9 mouse cellular contexts compared by ENCODE assay signal in genomic region chr19:12499485-12499884, GRCm38 (mm10). TPM values are rescaled to one million over a fixed set of nuclear protein-coding genes. Genes with fewer than 3 reads are reported as not detected.
A peak's percentile ranks its signal among the peaks of the same experiment; 100 is the strongest.
DNase-seq lines count a peak whose midpoint lies in the region; ATAC-seq and TF ChIP-seq lines count a peak whose summit lies in the region.
"Had no signal": no experiment of that assay in that cellular context is flagged by ENCODE, and none has a peak within 500 bp of the region (broad histone marks: within the 10 kb centered on the region; RNA-seq: fewer than 3 reads in every experiment).

No protein-coding gene starts in this region.

- no peak for ATAC-seq in kidney, embryonic 15.5 days (replicated peaks; ENCODE audit: low FRiP score)
- ATAC-seq in hindbrain, embryonic 12.5 days (ENCODE audit: low FRiP score), result no peak
- no peak for ATAC-seq in midbrain, postnatal 0 days (ENCODE audit: low FRiP score)

- no peaks in the 10 kb centered on the region for H3K36me3 ChIP-seq in kidney, embryonic 15.5 days
- H3K36me3 ChIP-seq in hindbrain, embryonic 12.5 days, result peaks cover 3% of the 10 kb centered on the region; the same call in 1 of the 2 replicates
- H3K36me3 ChIP-seq in midbrain, postnatal 0 days (ENCODE audit: insufficient read depth, low read length), result peaks cover 5% of the 10 kb centered on the region; the same call in 1 of the 2 replicates

- DNase-seq in kidney, postnatal 4 days, result no peak
- no peak for DNase-seq in midbrain, postnatal 0 days (ENCODE audit: low spot score)
- DNase-seq in gastrocnemius, postnatal 14 days, result no peak
- no peak for DNase-seq in frontal cortex, postnatal 10 days (ENCODE audit: low spot score in 2 of 2)
- no peak for DNase-seq in right cerebral cortex, postnatal 10 days (ENCODE audit: low spot score in 2 of 2)

- TF ChIP-seq CTCF in midbrain, postnatal 0 days (IDR thresholded peaks at IDR 0.05), result no peak

- intact Hi-C loops in gastrocnemius, postnatal 14 days (cut with DNase I; ENCODE audit: low total_unique reads), result no loop called here

- H3K4me3 ChIP-seq in kidney, embryonic 15.5 days (replicated peaks), result peak overlapping the region; percentile 72
- H3K4me3 ChIP-seq in brown adipose tissue, adult 24 weeks (ENCODE audit: insufficient read depth, low read depth, low read length), result peak overlapping the region; percentile 61
- peak overlapping the region; percentile 82 for H3K4me3 ChIP-seq in hindbrain, embryonic 12.5 days
- H3K4me3 ChIP-seq in midbrain, postnatal 0 days (ENCODE audit: low read depth, low read length), result peak overlapping the region; percentile 99

- H3K9ac ChIP-seq in kidney, embryonic 15.5 days, result no peak overlapping the region
- H3K9ac ChIP-seq in hindbrain, embryonic 12.5 days, result peak overlapping the region; percentile 91
- H3K9ac ChIP-seq in midbrain, postnatal 0 days (replicated peaks; ENCODE audit: low read length, poor library complexity, severe bottlenecking), result peak overlapping the region; percentile 94
- H3K9ac ChIP-seq: liver, embryonic 14.5 days had no signal

- peaks cover 13% of the 10 kb centered on the region for H3K4me1 ChIP-seq in kidney, embryonic 15.5 days
- peaks cover 3% of the 10 kb centered on the region; the same call in 1 of the 2 replicates for H3K4me1 ChIP-seq in brown adipose tissue, adult 24 weeks (ENCODE audit: control insufficient read depth, insufficient read depth, insufficient read length, low read length)
- peaks cover 41% of the 10 kb centered on the region for H3K4me1 ChIP-seq in hindbrain, embryonic 12.5 days
- peaks cover 11% of the 10 kb centered on the region; the same call in 1 of the 2 replicates for H3K4me1 ChIP-seq in midbrain, postnatal 0 days (ENCODE audit: insufficient read depth, low read length)

- no peak overlapping the region for H3K27ac ChIP-seq in kidney, embryonic 15.5 days
- H3K27ac ChIP-seq in brown adipose tissue, adult 24 weeks (replicated peaks; ENCODE audit: low read depth, low read length), result no peak overlapping the region
- H3K27ac ChIP-seq in hindbrain, embryonic 12.5 days, result peak overlapping the region; percentile 94
- peak overlapping the region; percentile 95 for H3K27ac ChIP-seq in midbrain, postnatal 0 days (ENCODE audit: low read depth, low read length)
- H3K27ac ChIP-seq: liver, embryonic 14.5 days had no signal

- peak overlapping the region; percentile 89 for H3K4me2 ChIP-seq in kidney, embryonic 15.5 days
- peak overlapping the region; percentile 64 for H3K4me2 ChIP-seq in hindbrain, embryonic 12.5 days (replicated peaks)
- H3K4me2 ChIP-seq in midbrain, postnatal 0 days (ENCODE audit: low read depth, low read length, poor library complexity, severe bottlenecking), result peak overlapping the region; percentile 87

- 18% methylated on average over 2 of the region's 2 CpGs for WGBS in kidney, embryonic 15.5 days
- 5% methylated on average over 2 of the region's 2 CpGs for WGBS in hindbrain, embryonic 12.5 days
- WGBS in midbrain, postnatal 0 days, result 6% methylated on average over 2 of the region's 2 CpGs

- 0 out of 2 replicates have a peak, but pooled peaks cover 6% of the 10 kb centered on the region for H3K27me3 ChIP-seq in kidney, embryonic 15.5 days
- H3K27me3 ChIP-seq in hindbrain, embryonic 12.5 days, result no peaks in the 10 kb centered on the region
- H3K27me3 ChIP-seq in midbrain, postnatal 0 days (ENCODE audit: insufficient read depth, low read length), result no peaks in the 10 kb centered on the region

- no peaks in the 10 kb centered on the region for H3K9me3 ChIP-seq in kidney, embryonic 15.5 days (replicated peaks)
- H3K9me3 ChIP-seq in hindbrain, embryonic 12.5 days (replicated peaks), result no peaks in the 10 kb centered on the region
- no peaks in the 10 kb centered on the region for H3K9me3 ChIP-seq in midbrain, postnatal 0 days (ENCODE audit: low read length)

RNA-seq across cellular contexts. Expression of gene Dtx4, which starts 1.8 kb away (rescaled TPM):
- polyA plus RNA-seq in kidney, embryonic 15.5 days (2015; fragmentation: Nextera tagmentation; extraction: Ambion mirVana), result 6.2 and 6.7 TPM in 2 replicates
- polyA plus RNA-seq in brown adipose tissue, adult 24 weeks (2012; ENCODE audit: insufficient read depth, insufficient read length, missing spikeins), result 8.0 and 8.5 TPM in 2 replicates
- polyA plus RNA-seq in hindbrain, embryonic 12.5 days (2016; fragmentation: Nextera tagmentation; extraction: Ambion mirVana), result 56.7 and 58.6 TPM in 2 replicates
- 57.5 and 63.1 TPM in 2 replicates for total RNA-seq in midbrain, postnatal 0 days (2014; rRNA removed)
- 24.3 and 26.3 TPM in 2 replicates for polyA plus RNA-seq in midbrain, postnatal 0 days (2015; fragmentation: Nextera tagmentation; extraction: Ambion mirVana)
- 10 to 100 TPM; 10.1 to 14.1 TPM for total RNA-seq in gastrocnemius, postnatal 14 days (2021)

RNA-seq across cellular contexts. Expression of gene Mpeg1, which starts 38.9 kb away (rescaled TPM):
- 0.57 and 0.62 TPM in 2 replicates for polyA plus RNA-seq in kidney, embryonic 15.5 days (2015; fragmentation: Nextera tagmentation; extraction: Ambion mirVana)
- polyA plus RNA-seq in brown adipose tissue, adult 24 weeks (2012; ENCODE audit: insufficient read depth, insufficient read length, missing spikeins), result 6.3 and 7.9 TPM in 2 replicates
- polyA plus RNA-seq in hindbrain, embryonic 12.5 days (2016; fragmentation: Nextera tagmentation; extraction: Ambion mirVana), result 0.70 and 0.75 TPM in 2 replicates
- 2.7 and 4.2 TPM in 2 replicates for total RNA-seq in midbrain, postnatal 0 days (2014; rRNA removed)
- polyA plus RNA-seq in midbrain, postnatal 0 days (2015; fragmentation: Nextera tagmentation; extraction: Ambion mirVana), result 0.83 and 0.88 TPM in 2 replicates
- total RNA-seq in gastrocnemius, postnatal 14 days (2021), result 1 to 10 TPM; 1.5 to 1.6 TPM

RNA-seq across cellular contexts. Expression of gene Fam111a, which starts 46.1 kb away (rescaled TPM):
- polyA plus RNA-seq in kidney, embryonic 15.5 days (2015; fragmentation: Nextera tagmentation; extraction: Ambion mirVana), result 25.3 and 26.3 TPM in 2 replicates
- 4.5 and 4.8 TPM in 2 replicates for polyA plus RNA-seq in brown adipose tissue, adult 24 weeks (2012; ENCODE audit: insufficient read depth, insufficient read length, missing spikeins)
- polyA plus RNA-seq in hindbrain, embryonic 12.5 days (2016; fragmentation: Nextera tagmentation; extraction: Ambion mirVana), result 15.6 and 17.2 TPM in 2 replicates
- total RNA-seq in midbrain, postnatal 0 days (2014; rRNA removed), result 2.3 and 4.2 TPM in 2 replicates
- 2.4 and 2.7 TPM in 2 replicates for polyA plus RNA-seq in midbrain, postnatal 0 days (2015; fragmentation: Nextera tagmentation; extraction: Ambion mirVana)
- total RNA-seq in gastrocnemius, postnatal 14 days (2021), result 1 to 10 TPM; 3.9 to 5.5 TPM

Comparison
In these comparisons a context has a peak if more than half of its experiments do, and no peak if none do; other contexts are left out.
1. H3K27ac ChIP-seq: peak in hindbrain, embryonic 12.5 days (single experiment) and midbrain, postnatal 0 days (single experiment); none in kidney, embryonic 15.5 days (single experiment) and brown adipose tissue, adult 24 weeks (single experiment).
2. Peak in every context shown above with its lines, with median percentiles within 50 percentile points of each other: H3K4me2 ChIP-seq and H3K4me3 ChIP-seq.